Mouse (Mus musculus) E14TG2a.4 (cell line): ENCODE data around the gene Spp2.

Experiments
- CTCF ChIP-seq: conservative IDR thresholded peaks from 2 replicates; pipeline ENCODE4 v1.5.1; 2014; ENCODE audit warnings: low read length
- POU5F1 ChIP-seq: IDR thresholded peaks from 2 replicates; pipeline ENCODE4 v1.6.1; 2014; ENCODE audit warnings: low read length, borderline replicate concordance

DNA sequence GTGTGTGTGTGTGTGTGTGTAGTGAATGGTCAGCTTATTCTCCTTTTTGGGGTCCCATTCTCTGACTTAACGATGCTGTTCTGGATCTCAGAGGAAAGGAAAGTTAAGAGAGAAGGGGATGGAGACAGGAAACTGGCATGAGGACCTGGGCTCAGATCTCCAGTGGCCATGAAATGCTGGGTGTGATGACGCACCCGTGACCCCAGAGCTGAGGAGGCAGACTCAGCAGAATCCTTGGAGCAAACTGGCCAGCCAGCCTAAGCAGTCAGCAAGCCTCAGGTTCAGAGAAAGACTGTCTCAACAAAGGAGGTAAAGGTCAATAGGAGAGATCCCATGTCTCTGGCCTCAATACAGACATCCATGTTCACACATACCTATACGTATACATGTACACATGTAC lies 63.0 kb downstream of the Spp2 start:
- TF ChIP-seq CTCF (no peak), POU5F1 (no peak)
